Mouse (Mus musculus) urinary bladder, postnatal 36 days (tissue): ENCODE measurements around the gene Myzap.

Experiments used
- DNase-seq, 2 experiments: peaks; one replicate each; pipeline ENCODE4 v3.0.0; 2022; ENCODE audit warnings: low spot score in 2 of 2, mixed read lengths in 1 of 2

Gene Myzap

DNA sequence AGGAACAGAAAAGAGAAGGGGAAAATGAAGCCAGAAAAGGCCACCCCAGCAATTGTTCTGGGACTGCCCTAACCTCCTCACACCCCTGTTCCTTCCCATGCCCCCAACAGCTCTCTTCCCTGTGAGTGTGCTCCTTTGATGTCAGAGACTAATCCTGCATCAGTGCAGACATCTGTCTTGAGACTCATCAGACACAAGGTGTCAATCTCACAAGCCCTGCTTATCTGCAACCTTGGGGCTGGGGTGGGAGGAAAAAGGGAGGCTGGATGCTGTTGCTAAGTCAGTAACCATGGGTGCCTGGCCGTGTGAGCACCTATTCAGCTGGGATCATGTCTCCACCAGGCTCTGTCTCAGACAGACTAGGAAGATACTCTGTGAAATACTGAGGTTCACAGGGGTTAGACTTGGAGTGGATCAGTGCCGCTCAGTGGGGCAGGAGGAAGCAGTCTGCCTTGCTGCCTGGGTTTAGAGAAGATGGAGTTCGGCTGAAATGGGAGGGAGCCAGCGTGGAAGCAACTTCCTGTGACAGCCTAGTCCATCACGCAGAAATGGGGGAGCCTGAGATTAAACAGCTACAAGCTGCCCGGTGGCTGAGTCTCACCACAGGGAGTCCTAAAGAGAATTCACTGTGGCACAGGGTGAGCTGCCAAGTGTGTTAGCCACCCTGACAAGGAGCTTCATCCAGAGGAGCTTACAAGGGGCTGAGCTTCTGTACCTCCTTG lies 12.9 kb upstream of the Myzap start:
- DNase-seq, result no peak

DNA sequence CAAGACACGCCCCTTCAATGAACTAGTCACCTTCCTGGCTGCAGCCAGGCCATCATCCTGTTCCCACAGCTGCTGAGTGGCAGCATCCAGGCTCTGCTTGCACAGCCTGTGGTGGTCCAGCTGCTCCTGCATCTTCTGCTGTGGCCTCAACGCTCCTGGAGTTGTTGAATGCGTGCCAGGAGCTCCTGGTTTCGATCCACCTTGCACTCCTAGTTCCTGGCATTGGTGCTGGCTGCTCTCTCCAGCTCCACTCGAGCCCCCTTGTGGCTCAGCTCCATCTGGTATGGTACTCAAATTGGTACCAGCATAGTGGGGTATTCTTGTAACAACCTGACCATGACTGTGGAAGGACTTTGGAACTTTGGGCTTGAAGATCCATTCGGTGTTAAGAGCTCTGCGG lies 7.7 kb upstream of the Myzap start:
- DNase-seq, result no peak

DNA sequence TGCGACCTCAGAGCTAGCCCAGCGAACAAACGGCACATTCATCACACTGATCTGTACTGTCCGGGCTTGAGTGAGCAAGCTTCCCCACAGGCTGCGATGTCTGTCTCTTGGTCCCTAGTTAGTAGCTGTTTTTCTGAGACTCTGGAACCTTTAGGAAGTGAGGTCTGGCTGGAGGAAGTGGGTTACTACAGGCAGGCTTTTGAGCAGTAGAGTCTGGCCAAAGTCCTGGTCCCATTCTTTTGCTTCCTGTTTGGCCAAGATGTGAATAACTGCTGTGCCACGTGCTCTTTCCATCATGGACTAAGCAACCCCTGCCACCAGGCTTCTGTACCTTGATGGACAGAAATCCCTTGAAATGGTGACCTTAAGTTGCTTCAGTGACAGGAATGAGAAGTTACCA lies 4.7 kb upstream of the Myzap start:
- DNase-seq, result no peak

- no peak for DNase-seq
Observed at GRCm38 (mm10) chr9:71592577-71593285, 571 bp upstream of the Myzap start.

DNA sequence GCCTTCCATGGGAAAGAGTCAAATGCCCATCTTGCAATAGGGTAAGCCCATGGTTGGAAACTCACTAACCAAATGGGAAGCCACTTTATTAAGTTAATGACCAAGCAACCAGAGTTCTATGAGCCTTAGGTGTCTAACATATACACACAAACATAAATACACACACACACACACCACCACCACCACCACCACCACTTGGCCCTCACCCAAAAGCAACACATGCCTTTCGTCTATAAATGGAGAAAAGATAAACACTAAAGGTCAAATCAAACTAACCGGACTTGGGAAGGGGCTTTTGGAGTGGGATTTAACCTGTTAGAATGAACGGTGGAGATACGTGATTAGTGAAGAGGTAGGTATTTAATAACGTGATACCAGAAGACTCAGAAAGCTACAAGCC lies 1.1 kb downstream of the Myzap start:
- no peak for DNase-seq

GRCm38 (mm10) chr9:71589771-71590170 lies 2.4 kb downstream of the Myzap start:
- DNase-seq, result no peak

GRCm38 (mm10) chr9:71588930-71589592 lies 3.1 kb downstream of the Myzap start:
- DNase-seq, result no peak

GRCm38 (mm10) chr9:71586408-71586807 lies 5.8 kb downstream of the Myzap start:
- DNase-seq, result peak; percentile 61 to 70

DNA sequence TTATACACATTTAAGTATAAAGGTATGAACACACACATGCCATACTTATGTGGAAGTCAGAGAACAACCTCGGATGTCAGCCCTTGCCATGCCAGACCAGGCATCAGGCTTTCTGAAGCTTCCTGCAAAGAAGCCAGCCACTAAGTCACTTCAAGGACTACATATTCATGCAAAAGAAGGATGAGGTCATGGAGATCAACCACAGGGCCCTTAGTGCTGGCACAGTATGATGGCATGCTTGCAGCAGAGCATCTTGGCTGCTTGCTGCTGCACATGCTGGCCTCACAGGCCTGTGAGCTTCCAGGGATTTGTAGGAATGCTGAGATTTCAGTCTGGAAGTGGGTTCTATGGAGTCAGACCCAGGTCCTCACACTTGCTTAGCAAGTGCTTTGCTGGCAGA lies 9.4 kb downstream of the Myzap start:
- DNase-seq, result no peak

GRCm38 (mm10) chr9:71578896-71579564 lies 13.1 kb downstream of the Myzap start:
- no peak for DNase-seq

GRCm38 (mm10) chr9:71574440-71574839 lies 17.7 kb downstream of the Myzap start:
- no peak for DNase-seq

- DNase-seq, result no peak
Observed at GRCm38 (mm10) chr9:71573771-71574340, 18.3 kb downstream of the Myzap start.

GRCm38 (mm10) chr9:71571150-71571633 lies 21.0 kb downstream of the Myzap start:
- peak; percentile 64 to 68 for DNase-seq

GRCm38 (mm10) chr9:71570170-71570569 lies 22.0 kb downstream of the Myzap start:
- no peak for DNase-seq

DNA sequence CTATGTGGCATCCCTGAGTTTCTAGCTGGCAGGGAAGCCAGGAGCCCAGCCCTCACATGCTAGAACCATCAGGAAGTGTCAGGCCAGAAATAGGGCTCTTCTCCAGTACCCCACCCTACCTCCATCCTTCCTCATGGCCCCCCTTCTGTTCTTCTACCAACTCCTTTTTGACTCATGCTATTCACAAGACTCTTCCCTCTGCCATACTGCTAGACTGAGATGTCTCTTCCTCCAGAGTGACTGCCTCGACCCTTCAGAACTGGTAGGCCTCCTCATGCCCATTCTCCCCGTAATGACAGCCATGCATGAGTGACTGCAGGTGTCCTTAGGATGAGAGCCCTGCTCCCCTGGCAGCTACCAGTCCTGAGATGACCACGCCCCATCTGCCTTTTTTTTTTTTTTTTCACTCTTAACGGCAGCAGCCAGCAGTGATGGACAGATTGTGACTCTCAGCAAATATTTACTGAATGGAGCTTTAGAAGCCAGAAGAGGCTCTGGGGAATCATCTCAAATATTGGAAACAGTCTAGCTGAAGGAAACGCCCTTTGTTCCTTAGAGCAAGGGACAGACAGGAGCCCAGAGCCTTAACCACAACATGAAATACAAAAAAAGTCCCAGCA lies 23.7 kb downstream of the Myzap start:
- DNase-seq, result no peak

DNA sequence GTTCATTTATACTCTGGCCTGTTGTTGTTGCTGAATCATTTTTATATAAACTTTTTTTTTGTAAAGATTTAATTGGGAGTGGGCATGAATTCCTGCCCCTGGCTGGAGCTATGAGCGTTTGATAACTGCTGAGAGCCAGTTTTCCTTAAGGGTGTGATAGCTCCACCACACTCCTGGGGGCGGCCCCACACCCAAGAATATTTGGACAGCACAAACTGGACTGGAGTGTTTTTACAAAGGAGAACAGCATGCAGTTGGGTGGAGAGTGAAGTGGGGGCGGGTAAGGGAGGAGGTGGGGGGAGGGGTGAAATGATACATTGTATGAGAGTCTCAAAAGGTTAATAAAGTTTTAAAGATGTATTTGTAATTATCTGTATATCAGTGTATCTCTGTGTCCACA lies 24.8 kb downstream of the Myzap start:
- no peak for DNase-seq

- DNase-seq, result peak in 1 of 2 experiments; percentile 54
Observed at GRCm38 (mm10) chr9:71566763-71567162, 25.4 kb downstream of the Myzap start.

DNA sequence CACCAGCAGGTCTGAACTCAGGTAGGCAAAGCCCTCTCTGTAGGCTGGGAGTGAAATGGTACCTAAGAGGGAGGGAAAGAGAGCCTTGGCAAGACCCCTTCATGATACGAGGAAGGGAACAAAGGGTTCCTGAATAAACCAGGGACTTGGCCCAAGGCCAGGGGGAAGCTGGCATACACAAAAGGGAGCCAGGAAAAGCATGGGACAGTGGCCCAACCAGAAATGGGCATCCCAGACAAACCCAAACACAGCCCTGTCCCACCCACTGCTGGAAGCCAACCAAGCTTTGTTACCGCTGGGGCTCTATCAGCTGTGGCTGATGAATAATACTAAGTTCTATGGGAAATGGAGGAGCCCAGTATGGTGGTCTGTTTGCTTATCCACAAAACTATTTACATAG lies 34.4 kb downstream of the Myzap start:
- DNase-seq, result no peak

DNA sequence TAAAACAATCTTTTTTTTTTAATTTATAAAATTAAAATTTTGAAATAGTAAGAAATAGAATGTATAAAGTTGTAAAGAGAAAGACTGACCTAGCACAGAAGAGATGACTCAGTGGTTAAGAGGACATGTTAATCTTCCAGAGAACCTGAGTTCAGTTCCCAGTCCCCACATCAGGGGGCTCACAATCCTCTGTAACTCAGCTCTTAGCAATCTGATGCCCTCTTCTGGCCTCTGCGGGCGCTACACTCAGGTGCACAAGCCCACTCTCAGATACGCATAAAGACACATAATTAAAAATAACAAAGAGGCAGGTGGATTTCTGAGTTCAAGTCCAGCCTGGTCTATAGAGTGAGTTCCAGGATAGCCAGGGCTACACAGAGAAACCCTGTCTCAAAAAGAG lies 38.2 kb downstream of the Myzap start:
- no peak for DNase-seq

- no peak for DNase-seq
Observed at GRCm38 (mm10) chr9:71550176-71550575, 42.0 kb downstream of the Myzap start.

DNA sequence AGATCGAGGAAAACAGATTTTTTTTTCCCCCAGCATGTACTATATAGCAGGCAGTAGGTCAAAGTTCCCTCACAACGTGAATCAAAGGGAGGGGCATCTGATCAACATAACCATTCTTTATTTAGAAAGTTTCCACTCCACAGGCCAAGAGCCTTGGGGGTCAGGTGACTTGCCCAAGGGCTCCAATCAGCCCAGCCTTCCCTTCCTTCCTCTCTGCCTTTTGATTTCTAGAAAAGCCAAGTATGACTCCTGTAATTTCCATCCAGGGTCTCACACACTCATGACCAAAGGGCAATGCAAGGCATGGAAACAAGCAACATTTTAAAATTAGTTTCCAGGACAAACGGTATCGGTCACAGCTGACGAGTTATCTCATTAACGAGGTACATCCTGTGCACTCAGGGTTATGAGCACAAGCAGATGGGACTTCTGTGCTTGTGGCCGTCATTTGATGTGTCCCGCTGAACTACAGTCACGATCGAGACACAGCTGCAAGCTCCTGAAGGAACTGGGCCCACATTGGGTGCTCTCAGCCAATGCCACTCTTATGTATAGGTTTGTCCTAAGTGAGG lies 44.4 kb downstream of the Myzap start:
- no peak for DNase-seq
